Mouse (Mus musculus): ENCODE results near the gene Kctd18.

GRCm38 (mm10) chr1:58062131-58062530, 43.4 kb upstream of the Kctd18 start:
- TF ChIP-seq CTCF (IDR thresholded peaks at IDR 0.05; ENCODE audit: low read depth, low read length): no peak
- no peak for TF ChIP-seq EP300 (IDR thresholded peaks at IDR 0.05; ENCODE audit: insufficient read depth, low read depth, low read length)
